Mouse (Mus musculus): ENCODE results near the gene Atg14.

- TF ChIP-seq ZKSCAN1 (IDR thresholded peaks at IDR 0.05; ENCODE audit: borderline replicate concordance, low read depth, low read length) (no peak), NRF1 (IDR thresholded peaks at IDR 0.05; ENCODE audit: low read depth, low read length) (no peak), CTCF (conservative IDR thresholded peaks at IDR 0.05 in 1 of 2, IDR thresholded peaks at IDR 0.05 in 1 of 2; ENCODE audit: low read depth in 2 of 2, low read length in 2 of 2) (no peak), RAD21 (IDR thresholded peaks at IDR 0.05; ENCODE audit: low read depth, low read length) (no peak), POLR2A (IDR thresholded peaks at IDR 0.05; ENCODE audit: low read depth, low read length) (no peak), SIN3A (IDR thresholded peaks at IDR 0.05; ENCODE audit: low read length) (no peak), ZC3H11A (IDR thresholded peaks at IDR 0.05; ENCODE audit: low read depth, low read length) (no peak), CHD2 (IDR thresholded peaks at IDR 0.05; ENCODE audit: low read length) (no peak), KAT2A (IDR thresholded peaks at IDR 0.05; ENCODE audit: insufficient replicate concordance, low read length) (no peak), UBTF (IDR thresholded peaks at IDR 0.05; ENCODE audit: low read depth, low read length) (no peak), SMC3 (IDR thresholded peaks at IDR 0.05; ENCODE audit: low read depth, low read length) (no peak), ETS1 (conservative IDR thresholded peaks at IDR 0.05; ENCODE audit: low read depth, low read length) (no peak), ZMIZ1 (IDR thresholded peaks at IDR 0.05; ENCODE audit: low read depth, low read length) (no peak)
These were observed 36.3 kb downstream of the Atg14 start for GRCm38 (mm10) chr14:47534176-47534525.
